Mouse (Mus musculus): ENCODE measurements at regions not wholly inside any gene's neighbourhood (a gene's known extent, or its start where the extent isn't known, plus 50 kb on each side); places are given as distances from the start of the nearest gene placed in this dataset.

DNA sequence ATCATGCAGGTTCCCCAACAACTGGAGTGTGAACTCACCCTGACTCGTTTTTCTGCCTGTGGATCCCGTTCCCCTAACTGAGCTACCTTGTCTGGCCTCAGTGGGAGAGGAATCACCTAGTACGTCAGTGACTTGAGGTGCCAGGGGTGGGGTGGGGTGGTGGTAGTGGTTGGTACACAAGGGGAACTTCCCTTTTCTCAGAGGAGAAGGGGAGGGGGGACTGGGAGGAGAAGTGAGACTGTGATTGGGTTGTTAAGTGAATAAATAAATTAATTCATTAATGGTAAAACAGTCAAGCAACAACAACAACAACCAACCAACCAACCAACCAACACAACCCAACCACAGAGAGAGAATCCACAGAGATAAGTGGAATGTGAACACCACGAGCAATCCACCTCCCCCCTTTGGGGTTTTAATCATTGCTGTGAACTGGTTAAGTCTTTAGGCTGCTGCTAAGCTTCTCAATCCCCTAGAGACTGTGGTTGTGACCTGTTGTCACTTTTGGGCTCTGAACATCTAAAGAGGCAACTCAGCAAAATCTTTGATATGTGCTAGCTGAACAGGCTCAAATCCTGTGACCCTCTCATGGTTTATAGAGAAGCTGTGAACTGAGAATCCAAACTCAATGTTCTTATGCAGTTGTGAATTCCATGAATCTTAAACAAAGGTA lies 111.0 kb upstream of the Fbxo11 start:
- peak in 1 of 2 experiments; percentile 18 for DNase-seq
- TF ChIP-seq POLR2A (IDR thresholded peaks at IDR 0.05; ENCODE audit: insufficient read depth, low read depth, low read length), result no peak
- no peak for TF ChIP-seq EP300 (IDR thresholded peaks at IDR 0.05; ENCODE audit: insufficient read depth, low read depth, low read length)
- no peak for TF ChIP-seq CTCF (IDR thresholded peaks at IDR 0.05)
- H3K36me3 ChIP-seq (ENCODE audit: control insufficient read depth, insufficient read depth, low read length), result no peaks in the 10 kb centered on the region
- WGBS, result 77% methylated on average over 4 of the region's 4 CpGs
- no peaks in the 10 kb centered on the region for H3K4me1 ChIP-seq (ENCODE audit: control insufficient read depth, insufficient read depth, low read length)
- no peaks in the 10 kb centered on the region for H3K79me2 ChIP-seq (replicated peaks; ENCODE audit: control insufficient read depth, insufficient read depth, low read length)
- no peak overlapping the region for H3K27ac ChIP-seq
- H3K4me3 ChIP-seq, result no peak overlapping the region
- no peaks in the 10 kb centered on the region for H3K27me3 ChIP-seq (ENCODE audit: control insufficient read depth, insufficient read depth, low read length)
- no peak overlapping the region for H3K9ac ChIP-seq (ENCODE audit: low read depth, low read length)
- intact Hi-C loops (cut with DNase I), result no loop called here

DNA sequence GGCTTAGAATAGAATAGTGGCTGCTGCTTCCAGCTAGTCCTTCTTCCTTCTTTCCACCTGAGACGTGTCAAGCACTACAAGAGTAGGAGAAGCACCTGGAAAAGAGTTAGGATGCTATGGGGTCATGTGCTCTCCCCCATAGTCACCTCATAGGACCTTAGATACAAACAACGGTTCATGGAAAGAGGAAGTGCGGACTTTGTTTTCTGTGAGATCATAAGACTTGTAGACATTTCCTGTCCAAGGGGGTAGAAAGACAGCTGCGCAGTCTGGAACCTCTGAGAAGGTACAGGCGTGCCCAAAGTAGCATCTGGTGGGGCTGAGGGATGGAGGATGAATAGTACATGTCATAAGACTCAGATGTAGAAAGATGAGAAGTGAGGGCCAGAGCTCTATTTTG lies 125.6 kb upstream of the Fbxo11 start:
- 53% methylated on average over 5 of the region's 5 CpGs for WGBS
- H3K4me3 ChIP-seq, result no peak overlapping the region
- intact Hi-C loops (cut with DNase I), result no loop called here

DNA sequence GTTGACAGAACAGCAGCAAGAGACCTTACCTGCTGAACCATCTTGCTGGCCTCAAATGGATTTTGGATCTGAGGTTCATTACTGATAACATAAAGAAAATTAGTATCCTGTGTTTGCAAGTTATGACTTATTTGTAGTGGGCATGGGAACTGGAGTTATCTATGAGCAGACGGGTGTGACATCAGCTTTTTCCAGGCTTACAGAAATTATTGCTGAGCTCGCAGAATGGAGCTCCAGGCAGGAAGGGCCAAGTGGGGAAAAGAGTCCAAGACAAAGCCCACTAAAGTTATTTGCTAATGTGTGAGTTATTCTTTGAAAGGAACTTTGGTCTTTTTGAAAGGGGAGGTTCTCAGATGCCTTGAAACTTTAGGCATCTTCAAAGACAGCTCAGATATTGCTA lies 126.4 kb upstream of the Fbxo11 start:
- H3K79me2 ChIP-seq (replicated peaks; ENCODE audit: control insufficient read depth, insufficient read depth, low read length), result no peaks in the 10 kb centered on the region
- DNase-seq, result no peak
- 46% methylated on average over 2 of the region's 2 CpGs for WGBS
- no peaks in the 10 kb centered on the region for H3K27me3 ChIP-seq (ENCODE audit: control insufficient read depth, insufficient read depth, low read length)
- H3K36me3 ChIP-seq (ENCODE audit: control insufficient read depth, insufficient read depth, low read length), result no peaks in the 10 kb centered on the region
- no peak overlapping the region for H3K27ac ChIP-seq
- no peak overlapping the region for H3K9ac ChIP-seq (ENCODE audit: low read depth, low read length)
- TF ChIP-seq POLR2A (IDR thresholded peaks at IDR 0.05; ENCODE audit: insufficient read depth, low read depth, low read length) (no peak), CTCF (IDR thresholded peaks at IDR 0.05) (no peak), EP300 (IDR thresholded peaks at IDR 0.05; ENCODE audit: insufficient read depth, low read depth, low read length) (no peak)
- intact Hi-C loops (cut with DNase I), result no loop called here
- no peak overlapping the region for H3K4me3 ChIP-seq
- no peaks in the 10 kb centered on the region for H3K4me1 ChIP-seq (ENCODE audit: control insufficient read depth, insufficient read depth, low read length)

More for the DNA sequence above, 125.6 kb upstream of the Fbxo11 start:
- TF ChIP-seq CTCF (IDR thresholded peaks at IDR 0.05) (no peak), EP300 (IDR thresholded peaks at IDR 0.05; ENCODE audit: insufficient read depth, low read depth, low read length) (no peak), POLR2A (IDR thresholded peaks at IDR 0.05; ENCODE audit: insufficient read depth, low read depth, low read length) (no peak)
- H3K36me3 ChIP-seq (ENCODE audit: control insufficient read depth, insufficient read depth, low read length), result no peaks in the 10 kb centered on the region
- H3K79me2 ChIP-seq (replicated peaks; ENCODE audit: control insufficient read depth, insufficient read depth, low read length), result no peaks in the 10 kb centered on the region
- H3K9ac ChIP-seq (ENCODE audit: low read depth, low read length), result no peak overlapping the region
- no peak overlapping the region for H3K27ac ChIP-seq
- H3K27me3 ChIP-seq (ENCODE audit: control insufficient read depth, insufficient read depth, low read length), result no peaks in the 10 kb centered on the region
- H3K4me1 ChIP-seq (ENCODE audit: control insufficient read depth, insufficient read depth, low read length), result no peaks in the 10 kb centered on the region
- DNase-seq, result no peak

DNA sequence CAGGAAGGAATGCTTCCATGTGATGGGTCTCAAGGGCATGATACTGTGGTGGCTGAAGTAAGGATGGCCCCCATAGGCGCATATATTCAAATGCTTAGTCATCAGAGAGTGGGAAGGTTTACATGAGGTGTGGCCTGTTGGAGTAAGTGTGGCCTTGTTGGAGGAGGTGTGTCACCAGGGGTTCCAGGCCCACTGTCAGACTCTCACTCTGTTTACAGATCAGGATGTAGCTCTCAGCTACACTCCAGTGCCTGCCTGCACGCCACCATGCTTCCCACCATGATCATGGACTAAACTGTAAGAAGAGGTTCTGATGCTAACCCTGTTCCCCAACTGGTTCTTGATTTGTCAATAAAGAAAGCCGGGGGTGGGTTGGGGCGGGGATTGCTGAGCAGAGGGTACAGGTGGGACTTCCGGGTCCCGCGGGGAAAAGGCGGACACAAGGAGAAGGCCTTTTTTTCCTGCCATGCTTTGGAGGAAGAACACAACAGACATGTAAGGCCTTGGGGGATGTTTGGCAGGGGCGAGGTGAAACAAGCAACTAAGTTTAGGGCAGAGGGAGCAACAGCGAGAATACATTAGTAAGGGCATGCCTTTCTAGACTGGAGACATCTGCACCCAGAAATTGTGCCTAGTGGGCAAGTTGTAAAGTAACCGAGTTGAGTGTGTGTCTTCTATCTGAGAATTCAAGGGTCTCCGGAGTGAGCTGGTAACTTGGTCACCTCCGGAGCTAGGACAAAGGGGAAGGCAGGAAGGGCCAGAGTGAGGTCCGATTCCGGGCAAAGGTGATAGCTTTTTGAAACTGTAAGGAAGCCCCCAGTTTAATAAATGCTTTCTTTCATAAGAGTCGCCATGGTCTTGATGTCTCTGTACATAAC lies 127.1 kb upstream of the Fbxo11 start:
- Histone ChIP-seq H3K4me1 (ENCODE audit: control insufficient read depth, insufficient read depth, low read length) (no peaks in the 10 kb centered on the region), H3K79me2 (replicated peaks; ENCODE audit: control insufficient read depth, insufficient read depth, low read length) (no peaks in the 10 kb centered on the region), H3K9ac (ENCODE audit: low read depth, low read length) (no peak overlapping the region), H3K27ac (no peak overlapping the region), H3K4me3 (no peak overlapping the region), H3K27me3 (ENCODE audit: control insufficient read depth, insufficient read depth, low read length) (no peaks in the 10 kb centered on the region), H3K36me3 (ENCODE audit: control insufficient read depth, insufficient read depth, low read length) (no peaks in the 10 kb centered on the region)
- intact Hi-C loops (cut with DNase I), result no loop called here
- no peak for TF ChIP-seq POLR2A (IDR thresholded peaks at IDR 0.05; ENCODE audit: insufficient read depth, low read depth, low read length)
- DNase-seq, result no peak
- 89% methylated on average over 16 of the region's 16 CpGs for WGBS

DNA sequence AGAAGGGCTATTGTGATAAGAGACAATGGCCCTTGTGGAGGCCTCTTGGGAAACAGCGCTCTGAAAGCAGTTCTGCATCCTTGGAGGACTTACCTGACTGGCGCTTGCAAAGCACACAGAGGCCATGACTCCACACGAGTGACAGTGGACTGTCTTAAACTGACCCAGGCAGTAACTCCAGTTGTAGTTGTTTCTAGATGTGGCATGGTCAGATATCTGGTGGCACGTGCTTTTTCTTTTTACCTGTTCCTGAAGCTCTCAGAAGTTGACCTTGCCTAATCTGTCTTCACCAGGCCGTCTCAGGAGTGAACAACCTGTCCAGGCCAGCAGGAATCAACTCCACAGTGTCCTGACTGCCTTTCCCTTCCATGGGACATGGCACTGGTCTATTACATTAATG lies 129.6 kb upstream of the Fbxo11 start:
- Histone ChIP-seq H3K9ac (ENCODE audit: low read depth, low read length) (no peak overlapping the region), H3K4me1 (ENCODE audit: control insufficient read depth, insufficient read depth, low read length) (no peaks in the 10 kb centered on the region), H3K27ac (no peak overlapping the region), H3K27me3 (ENCODE audit: control insufficient read depth, insufficient read depth, low read length) (no peaks in the 10 kb centered on the region), H3K36me3 (ENCODE audit: control insufficient read depth, insufficient read depth, low read length) (no peaks in the 10 kb centered on the region), H3K79me2 (replicated peaks; ENCODE audit: control insufficient read depth, insufficient read depth, low read length) (no peaks in the 10 kb centered on the region), H3K4me3 (no peak overlapping the region)
- intact Hi-C loops (cut with DNase I), result no loop called here
- TF ChIP-seq CTCF (IDR thresholded peaks at IDR 0.05) (no peak), POLR2A (IDR thresholded peaks at IDR 0.05; ENCODE audit: insufficient read depth, low read depth, low read length) (no peak), EP300 (IDR thresholded peaks at IDR 0.05; ENCODE audit: insufficient read depth, low read depth, low read length) (no peak)
- no peak for DNase-seq
- WGBS, result 79% methylated on average over 5 of the region's 5 CpGs

DNA sequence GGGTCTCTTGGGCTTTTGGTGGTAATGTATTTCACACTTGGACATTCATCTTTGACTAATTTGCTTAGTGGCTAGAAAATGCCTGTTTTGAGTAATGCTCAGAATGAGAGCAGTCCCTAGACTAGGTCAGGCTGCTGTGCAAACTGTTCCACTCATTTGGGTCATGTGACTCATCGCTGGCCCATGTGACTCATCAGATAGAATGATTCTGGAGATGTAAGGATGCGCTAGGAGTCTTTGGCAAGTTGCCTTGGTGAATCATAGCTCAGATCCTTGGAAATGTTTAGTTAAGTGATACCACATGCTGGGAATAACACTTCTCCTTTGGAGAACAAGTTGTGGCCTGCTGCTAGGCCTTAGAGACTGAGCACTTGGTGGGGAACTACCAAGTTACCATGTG lies 130.2 kb upstream of the Fbxo11 start:
- Histone ChIP-seq H3K27ac (no peak overlapping the region), H3K79me2 (replicated peaks; ENCODE audit: control insufficient read depth, insufficient read depth, low read length) (no peaks in the 10 kb centered on the region), H3K4me1 (ENCODE audit: control insufficient read depth, insufficient read depth, low read length) (no peaks in the 10 kb centered on the region), H3K27me3 (ENCODE audit: control insufficient read depth, insufficient read depth, low read length) (no peaks in the 10 kb centered on the region), H3K36me3 (ENCODE audit: control insufficient read depth, insufficient read depth, low read length) (no peaks in the 10 kb centered on the region), H3K4me3 (no peak overlapping the region), H3K9ac (ENCODE audit: low read depth, low read length) (no peak overlapping the region)
- intact Hi-C loops (cut with DNase I), result no loop called here
- no peak for TF ChIP-seq POLR2A (IDR thresholded peaks at IDR 0.05; ENCODE audit: insufficient read depth, low read depth, low read length)
- TF ChIP-seq CTCF (IDR thresholded peaks at IDR 0.05), result no peak
- no peak for TF ChIP-seq EP300 (IDR thresholded peaks at IDR 0.05; ENCODE audit: insufficient read depth, low read depth, low read length)
- WGBS, result 53% methylated on average over 2 of the region's 2 CpGs
- no peak for DNase-seq
